Mouse (Mus musculus) spleen, postnatal 4 days (tissue): ENCODE measurements at regions not wholly inside any gene's neighbourhood (a gene's known extent, or its start where the extent isn't known, plus 50 kb on each side); places are given as distances from the start of the nearest gene placed in this dataset.

ENCODE experiments used
- DNase-seq, 2 experiments: peaks; one replicate each; pipeline ENCODE4 v3.0.0; 2022; ENCODE audit warnings: low spot score in 2 of 2

DNA sequence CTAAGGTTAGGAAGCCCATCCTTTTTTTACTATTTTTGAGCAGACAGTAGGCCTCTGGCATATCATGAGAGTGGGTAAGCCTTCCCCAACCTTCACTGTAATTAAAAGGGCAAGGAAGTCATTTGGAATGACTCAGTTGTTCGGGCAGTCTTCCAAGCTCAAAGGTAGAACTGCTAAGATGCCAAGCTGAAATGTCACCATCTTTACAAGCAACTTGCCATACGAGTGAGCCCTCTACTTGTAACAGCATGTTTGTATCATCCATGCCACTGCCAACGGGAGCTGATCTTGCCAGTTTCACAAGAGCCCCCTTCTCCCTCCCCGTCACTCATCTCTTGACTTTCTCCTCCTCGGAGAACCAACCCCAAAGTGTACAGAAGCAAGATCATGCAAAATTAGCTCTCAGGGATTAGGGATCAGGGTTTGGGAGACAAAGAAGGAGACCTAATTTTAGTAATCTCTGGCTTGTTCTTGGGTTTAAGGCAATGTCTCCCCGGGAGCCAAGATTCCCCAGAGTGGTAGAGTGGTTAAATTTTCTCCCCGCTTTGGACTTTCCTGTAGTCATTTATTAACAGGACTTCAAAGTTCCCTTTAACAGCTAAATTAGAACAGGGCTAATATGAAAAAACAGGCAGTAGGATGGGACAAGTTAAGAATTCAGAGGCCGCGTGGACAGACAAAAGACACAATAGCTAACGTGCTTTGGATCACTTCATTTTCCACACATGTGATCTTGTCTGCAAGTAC lies 216.9 kb upstream of the Ankrd55 start:
- no peak for DNase-seq

DNA sequence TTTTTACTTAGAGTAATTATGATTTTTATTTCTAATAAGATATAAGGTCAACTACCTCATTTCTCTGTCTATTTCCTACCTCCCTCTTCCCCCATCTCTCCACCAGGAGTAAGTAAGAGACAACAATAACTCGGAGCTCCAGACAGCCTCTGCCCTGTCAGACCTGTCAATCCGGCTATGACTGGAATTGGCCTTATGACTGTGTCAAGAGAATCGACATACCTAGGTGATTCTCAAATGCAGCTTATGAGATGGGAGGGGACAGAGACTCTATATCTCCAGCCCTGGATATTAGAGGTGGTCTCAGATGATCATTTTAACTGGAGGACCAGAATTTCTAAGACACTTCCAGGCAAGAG lies 216.3 kb upstream of the Ankrd55 start:
- DNase-seq: no peak

DNA sequence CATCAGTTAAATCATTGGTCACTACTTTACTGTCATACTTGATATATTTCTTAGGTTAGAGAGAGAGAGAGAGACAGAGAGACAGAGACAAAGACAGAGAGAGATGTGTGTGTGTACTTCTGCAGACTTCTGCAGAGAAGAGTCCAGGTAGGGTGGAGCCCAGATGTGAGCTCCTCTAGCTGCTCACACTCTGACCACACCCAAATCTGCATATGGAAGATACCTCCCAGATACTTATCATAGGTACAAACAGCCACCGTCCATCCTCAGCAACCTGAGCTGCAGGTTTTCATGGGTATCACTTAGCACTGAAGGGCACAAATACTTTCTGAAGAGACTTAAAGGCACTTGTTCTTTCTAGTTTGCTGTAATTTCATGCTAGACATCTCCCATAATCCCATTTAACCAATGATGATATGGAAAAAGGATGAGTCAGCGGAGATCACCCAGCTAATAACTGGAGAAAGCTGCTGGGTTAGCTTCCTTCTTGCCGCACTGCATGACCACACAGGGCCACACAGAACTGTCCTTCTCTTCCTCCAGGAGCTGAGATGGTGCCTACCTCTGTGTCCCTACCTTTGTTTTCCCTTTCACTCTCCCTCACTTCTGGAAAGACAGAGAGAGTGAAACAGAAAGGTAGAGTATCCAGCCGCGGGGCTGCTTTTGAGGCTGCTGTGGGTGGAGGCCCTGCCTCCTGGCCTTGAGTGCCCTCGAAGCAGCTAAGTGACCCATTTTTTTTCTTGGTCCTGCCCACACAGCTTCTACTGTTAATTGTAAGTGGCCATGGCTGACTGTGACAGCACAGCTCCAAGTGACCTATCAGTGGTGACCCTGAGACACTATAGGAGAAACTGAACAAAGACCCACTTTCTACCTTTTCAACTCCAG lies 214.5 kb upstream of the Ankrd55 start:
- peak; percentile 23 to 59 for DNase-seq

DNA sequence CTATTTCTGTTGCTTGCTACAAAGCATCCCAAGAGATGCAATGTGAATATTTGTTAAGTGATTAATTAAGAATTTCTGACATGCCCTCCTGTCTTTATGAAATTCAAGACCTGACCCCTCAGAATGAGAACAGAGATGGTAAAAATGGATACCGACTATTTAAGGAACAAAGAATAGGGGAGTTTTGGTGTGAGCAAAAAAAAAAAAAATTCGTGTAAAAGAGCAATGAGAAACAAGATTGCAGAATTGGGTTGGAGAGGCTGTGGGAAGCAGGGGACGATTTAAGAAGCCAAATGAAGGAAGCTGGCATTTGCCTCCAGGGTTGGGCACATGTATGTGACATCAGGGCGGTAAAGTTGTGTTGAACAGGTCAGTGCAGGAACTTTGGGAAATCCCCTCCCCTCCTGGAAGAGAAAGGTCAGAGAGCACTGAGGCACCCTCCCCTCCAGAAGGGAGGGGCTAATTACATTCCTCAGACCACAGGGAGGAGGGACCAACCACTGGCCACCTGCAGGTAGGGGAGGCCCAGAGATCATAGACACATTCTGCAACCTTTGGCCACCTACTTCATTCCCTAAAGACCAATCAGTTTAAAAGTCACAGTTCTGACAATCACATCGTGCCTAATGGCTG lies 212.3 kb upstream of the Ankrd55 start:
- peak in 1 of 2 experiments; percentile 54 for DNase-seq

DNA sequence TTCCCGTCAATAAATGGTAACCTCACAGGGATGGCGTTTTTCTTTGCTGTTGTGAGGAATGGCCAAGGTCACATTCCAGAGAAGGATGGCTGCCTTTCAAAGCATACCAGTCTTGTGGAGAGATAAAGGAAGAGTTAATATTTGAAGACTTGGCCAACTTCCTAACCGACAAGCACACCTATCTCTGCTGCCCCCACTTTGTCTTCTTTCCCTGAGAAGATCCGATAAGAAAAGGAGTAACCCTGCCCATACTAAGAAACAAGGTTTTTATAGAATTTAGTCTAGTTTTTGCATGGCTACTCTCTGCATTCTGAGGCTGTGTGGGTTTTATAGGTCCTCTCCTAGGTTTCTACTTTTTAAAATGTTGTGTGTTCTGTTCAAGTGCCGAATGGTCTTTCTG lies 210.2 kb upstream of the Ankrd55 start:
- no peak for DNase-seq

DNA sequence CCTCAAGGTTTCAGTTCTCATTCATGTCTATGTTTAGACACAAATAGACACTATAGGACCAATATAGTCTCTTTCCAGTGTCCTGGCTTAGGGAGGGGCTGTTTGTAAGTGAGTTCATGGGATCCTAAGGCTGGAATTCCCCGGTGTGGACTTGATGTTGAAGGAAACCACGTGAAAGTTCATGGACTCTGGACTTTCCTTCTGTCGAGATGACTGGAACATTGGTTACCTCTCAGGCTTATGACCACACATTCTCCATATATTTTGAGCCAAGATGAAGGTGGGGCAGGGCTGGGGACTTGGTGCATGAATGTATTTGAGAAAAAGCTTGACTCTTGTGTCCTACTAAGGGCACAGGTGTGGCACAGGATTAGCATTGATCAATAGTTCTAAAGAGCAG lies 206.3 kb upstream of the Ankrd55 start:
- DNase-seq: no peak

DNA sequence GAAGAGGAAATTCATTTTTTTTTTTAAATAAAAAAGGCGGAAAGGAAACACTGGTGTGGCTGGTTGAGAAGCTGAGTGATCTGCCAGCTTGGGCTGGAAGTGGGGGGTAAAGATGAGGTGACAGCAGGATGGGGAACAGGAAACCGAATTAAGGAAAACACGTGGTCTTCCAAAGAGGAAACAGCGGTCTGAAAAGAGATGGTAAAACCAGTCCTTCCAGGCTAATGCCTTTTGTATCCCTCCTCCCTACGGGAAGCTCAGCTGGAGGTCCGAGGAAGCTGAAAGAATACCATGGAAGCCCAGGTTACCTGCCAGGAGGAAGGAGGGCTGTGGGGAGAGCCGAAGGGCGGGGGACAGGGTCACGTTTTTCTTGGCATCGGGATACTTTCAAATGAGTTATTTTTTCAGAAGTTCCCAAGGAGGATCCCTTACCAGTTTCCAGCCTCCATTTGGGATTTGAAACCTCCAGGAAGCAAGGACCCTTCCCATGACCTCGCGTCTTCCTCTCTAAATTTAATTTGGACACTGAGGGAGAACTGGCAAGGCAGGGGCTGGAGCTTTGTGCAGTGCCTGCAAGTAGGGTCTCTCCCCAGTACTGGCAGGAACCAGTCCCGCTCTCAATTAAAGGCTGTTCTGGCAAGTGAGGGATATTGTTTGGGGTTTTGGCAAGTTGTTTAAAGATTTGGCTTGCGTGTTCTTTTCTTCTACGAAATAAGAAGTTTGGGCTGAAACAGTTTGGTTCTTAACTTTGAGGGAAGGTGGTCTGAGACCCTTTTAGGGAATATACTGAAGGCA lies 203.6 kb upstream of the Ankrd55 start:
- peak in 1 of 2 experiments; percentile 55 for DNase-seq

DNA sequence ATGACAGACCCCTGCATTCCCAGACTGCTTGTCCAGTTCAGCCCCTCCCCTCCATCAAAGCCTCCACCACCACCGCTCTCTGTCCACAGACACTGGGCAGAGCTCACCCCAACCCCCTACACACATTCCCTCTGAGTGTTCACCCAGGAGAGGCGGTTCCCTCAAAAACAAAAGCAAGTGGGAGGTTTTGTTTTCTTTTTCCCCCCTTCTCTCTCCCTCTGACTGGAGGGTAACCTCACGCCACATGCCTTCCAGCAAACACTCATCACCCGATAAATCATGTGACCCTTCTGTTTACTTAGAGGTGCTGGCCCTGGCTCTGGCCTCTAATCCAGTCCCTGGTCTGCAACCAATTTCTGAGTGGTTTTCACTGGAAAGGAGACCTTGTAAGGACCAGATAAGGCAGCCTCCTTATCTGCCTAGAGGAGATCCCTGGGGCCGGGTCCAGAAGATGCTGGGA lies 199.9 kb upstream of the Ankrd55 start:
- peak in 1 of 2 experiments; percentile 53 for DNase-seq

DNA sequence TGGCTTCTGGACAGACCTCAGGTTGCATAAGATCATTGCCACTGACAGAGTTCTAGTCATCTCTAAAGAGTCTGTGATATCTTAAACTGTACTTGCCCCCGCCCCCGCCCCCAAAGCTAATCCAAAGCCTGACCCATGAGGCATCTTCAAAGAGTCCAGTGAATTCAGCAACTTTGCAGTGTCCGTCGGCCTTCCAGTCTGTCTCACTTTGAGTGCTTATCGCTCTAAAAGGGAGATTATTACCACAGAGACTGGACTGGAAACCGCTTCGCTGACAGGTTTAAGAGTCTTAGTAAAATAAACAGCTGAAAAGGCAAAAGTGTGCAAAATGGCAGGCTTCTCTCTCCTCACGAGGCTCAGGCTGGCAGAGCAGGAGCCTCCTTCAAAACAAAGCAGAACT lies 197.5 kb upstream of the Ankrd55 start:
- DNase-seq: no peak

DNA sequence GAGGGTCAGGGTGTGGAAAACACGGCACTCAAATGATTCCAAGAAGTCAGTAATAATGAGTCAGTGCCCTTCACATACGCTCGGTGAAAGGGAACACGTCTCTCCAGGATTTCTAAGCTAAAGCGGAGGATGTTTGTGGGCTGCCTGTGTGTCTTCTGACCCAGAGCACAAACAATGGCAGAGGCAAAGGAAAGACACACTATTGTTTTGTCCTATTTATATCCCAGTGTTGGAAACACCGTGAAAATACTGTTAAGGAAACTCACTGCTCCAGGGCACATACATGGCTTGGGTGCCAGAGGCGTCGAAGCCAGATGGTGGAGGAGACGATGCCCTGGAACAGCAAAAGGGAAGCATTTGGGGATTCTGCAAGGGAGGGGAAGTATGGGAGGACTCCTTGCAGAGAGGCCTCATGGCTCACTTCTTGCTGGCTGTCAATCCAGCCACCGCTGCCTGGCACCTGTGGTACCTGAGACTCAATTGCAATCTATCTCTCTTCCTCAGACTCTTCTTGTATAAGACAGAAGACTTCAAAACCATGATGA lies 192.6 kb upstream of the Ankrd55 start:
- no peak for DNase-seq

DNA sequence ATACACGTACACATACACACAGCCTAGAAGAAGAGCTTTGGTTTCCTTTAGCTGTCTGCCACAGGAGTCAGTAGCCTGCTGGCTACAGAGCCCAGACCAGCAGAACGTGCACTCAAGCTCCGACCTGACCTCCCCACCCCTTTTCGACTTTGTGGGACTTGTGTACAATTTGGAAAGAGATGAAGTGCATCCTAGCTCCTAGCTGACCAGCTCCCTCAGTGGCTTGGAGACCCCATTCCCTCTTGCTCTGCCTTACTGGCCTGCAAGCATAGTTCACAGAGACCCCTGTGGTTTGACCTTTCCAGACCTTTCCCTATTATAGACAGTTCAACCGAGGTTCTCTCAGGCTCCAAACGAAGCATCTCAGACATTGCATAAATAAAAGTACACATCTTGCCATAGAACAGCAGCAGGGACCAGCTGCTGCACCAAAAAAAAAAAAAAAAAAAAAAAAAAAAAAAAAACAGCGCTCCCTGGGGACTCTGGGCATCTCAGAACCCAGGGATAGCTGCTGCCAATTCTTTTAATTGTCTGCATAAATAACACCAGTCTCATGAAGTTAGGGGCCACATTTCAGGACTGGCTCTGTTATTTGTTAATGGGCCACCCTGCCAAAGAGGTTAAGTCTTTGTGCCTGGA lies 188.2 kb upstream of the Ankrd55 start:
- no peak for DNase-seq

DNA sequence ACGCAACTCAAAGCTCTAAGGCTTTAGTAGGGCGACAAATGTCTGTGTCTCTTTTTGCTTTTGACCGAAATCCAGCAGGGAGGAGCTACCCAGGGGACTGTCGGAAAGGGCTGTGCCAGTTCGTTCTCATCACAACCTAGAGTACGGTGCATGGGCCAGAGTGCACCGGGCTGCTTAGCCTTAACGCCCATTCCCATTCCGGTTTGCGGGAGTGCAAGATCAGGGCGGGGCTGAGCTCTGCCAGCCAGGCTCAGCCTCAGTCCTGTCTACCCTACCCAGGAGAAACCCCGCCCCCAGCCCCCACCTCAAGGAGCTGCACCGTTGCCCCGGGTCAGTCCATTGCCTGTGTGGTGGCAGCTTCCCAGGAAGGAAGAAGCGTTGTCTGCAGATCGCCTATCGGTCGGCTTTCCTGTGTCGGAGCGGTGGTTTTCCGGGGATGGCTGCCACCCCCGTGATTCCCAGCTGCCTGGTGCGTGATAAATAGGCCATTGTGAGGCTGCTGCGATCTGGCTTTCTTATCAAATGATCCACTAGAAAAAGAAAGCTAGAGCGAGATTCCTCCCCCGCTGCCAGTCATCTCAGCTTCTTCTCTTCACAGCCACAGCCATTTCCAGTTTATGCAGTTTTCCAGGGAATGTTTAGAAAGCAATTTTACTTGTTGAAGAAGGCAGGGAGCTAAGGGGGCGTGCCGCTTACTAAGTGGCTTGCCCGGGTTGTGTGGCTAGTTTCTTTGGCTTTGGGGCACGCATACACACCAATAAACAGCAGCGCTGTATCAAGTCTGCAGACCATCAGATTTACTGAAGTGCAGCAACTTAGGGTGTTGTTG lies 187.4 kb upstream of the Ankrd55 start:
- DNase-seq: peak; percentile 35 to 70

DNA sequence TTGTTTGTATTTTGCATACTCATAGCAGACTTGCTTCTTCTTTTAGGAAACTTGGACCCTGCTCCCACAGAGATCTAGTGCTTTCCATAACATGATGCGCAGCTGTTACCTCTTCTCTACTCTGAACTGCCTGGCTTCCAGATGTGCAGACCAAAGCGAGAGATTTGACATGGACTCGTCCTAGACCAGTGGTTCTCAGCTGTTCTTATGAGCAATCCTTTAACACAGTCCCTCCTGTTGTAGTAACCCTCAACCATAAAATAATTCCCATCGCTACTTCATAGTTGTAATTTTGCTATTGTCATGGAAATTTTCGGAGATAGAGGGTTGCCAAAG lies 186.9 kb upstream of the Ankrd55 start:
- DNase-seq: no peak

DNA sequence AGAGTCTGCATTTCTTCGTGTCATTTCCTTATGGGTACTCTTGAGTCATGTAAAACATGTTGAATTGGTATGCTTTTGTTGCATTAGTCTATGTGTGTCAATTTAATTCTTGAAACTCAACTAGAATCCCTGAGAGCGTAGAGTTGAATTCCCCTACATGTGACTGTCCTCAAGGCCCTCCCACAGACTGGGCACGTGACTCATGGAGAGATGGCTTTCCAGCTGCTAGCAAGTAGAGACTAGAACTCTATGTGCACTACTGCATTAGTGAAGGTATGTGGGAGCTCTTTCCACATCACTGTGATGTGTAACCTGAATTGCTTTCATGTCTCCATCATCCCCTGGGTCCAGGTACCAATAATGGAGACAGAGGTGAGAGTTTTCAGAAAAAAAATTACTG lies 182.3 kb upstream of the Ankrd55 start:
- DNase-seq: no peak

DNA sequence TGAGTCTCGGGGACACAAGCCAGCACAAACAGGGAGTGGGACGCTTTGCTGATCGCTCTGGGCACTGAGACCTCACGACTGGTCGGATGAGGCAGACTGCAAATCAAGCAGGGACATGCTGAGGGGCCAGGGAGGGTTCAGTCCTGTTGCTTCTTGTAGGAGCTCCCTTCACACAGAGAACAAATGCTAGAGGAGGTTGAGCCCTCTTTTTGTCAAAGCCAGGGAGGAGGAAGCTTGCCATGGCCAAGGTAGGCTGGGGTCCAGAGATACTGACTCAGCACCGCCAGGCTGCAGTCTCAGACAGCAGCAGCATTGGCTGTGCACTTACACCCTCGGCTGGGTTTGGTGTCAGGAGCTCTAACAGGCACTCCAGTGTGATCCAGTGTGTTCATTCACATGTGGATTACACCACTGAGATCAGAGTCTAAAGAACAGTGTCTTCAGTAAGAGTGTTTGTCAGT lies 173.5 kb upstream of the Ankrd55 start:
- DNase-seq: no peak

DNA sequence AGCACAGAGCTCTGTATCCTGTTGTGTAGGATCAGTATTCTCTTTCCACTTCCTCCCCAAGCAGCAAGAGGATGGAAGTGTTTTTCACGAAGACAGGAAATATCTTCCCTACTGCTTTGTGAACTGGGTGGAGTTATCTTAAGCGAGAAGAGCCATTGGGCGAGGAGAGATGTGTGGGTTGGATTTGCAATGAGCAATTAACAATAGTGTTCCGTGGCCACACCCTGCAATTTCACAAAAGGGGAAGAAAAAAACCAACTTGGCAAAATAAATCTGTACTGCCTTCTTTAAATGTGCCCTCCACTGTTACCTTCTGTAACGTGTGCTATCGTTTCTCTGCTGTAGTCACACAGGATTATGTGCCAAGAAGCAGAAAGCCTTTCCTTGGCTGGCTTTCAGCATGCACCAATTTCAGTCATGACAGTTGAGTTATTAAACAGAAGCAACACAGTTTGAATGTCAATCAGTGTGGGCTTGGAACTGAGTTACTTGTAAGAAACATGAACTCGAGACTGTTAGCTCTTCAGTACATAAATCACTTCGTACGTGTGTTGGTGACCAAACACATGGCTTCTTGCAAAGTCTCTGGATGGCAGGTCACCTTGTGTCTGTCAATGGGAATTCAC lies 172.0 kb upstream of the Ankrd55 start:
- DNase-seq: no peak

DNA sequence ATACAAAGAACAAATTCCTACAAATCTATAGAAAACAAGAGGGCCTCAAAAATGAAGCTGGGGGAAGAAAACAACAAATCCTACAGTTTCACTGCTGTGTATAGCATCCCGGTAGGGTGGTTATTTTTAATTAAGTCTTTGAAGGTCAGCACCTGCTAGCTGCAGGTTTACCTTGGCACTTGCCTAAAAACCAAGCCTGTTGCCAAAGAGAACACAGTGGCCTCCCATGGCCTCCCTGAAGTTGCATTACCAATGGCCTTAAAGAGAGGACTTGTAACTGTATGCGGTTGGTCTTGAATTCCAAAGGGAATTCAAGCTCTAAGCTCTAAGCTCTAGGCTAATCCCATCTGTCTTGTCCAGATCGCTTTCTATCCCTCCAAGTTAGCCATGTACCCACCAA lies 169.7 kb upstream of the Ankrd55 start:
- no peak for DNase-seq

DNA sequence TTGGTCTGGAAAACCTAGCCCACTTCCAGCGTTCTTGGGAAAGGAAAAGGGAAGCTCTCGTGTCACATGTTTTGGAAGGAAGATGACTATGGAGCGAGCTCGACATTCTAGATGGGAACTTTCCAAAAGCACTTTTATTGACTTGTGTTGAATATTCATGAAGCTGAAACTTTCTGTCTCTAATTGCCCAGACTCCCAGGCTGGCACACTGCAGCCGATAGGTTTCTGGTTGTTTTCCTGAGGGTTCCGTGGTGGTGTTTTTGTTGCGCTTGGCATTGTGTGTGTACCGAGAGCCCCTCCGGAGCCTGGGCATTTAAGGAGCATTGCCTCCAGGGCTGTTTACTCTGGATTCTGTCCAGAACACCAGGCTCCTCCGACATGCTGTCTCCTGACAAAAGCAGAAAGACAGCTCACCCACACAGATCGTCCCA lies 168.6 kb upstream of the Ankrd55 start:
- DNase-seq: no peak

DNA sequence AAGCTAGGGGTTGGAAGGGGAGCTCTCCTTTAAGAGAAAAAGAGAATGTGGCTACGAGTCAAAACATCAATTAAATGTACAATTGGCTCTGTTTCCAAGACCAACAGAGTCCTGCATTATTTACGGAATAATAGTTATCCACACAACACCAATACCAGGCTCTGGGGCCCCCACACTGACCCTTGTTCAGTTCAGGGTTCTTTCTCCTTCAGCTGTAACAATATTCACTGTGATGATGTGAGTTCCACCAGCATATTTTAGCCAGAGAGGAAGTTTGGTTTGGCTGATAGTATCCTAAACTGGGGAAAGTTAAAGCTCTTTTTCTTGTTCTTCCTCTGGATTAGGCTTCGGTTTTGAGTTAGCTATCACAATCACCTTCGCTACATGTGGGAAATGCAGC lies 167.9 kb upstream of the Ankrd55 start:
- DNase-seq: no peak

DNA sequence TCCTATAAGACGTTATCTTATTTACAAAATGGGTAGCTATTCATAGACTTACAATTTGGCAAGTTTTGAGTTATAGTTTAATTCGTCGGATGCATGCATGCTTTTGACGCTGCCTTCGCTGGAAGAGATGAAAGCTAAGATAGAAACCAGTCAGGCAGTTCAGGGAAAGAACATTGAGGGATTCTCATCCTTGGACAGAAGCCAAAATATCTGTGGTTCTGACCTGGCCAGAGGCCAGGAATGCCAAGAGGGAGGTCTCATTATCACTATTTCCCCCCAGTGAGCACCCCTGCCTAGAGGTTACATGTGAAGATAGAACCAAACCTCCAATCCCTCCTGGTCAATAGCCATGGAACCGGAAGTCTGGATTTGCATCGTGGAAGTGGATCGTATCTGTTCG lies 167.1 kb upstream of the Ankrd55 start:
- no peak for DNase-seq
